Mouse (Mus musculus) adrenal gland, adult 18-20 months (tissue): ENCODE measurements around the gene Luc7l3. TPM values are rescaled to one million over a fixed set of nuclear protein-coding genes. Genes with fewer than 3 reads are reported as not detected.

Source experiments
- DNase-seq, 2 experiments: peaks; one replicate each; pipeline ENCODE4 v3.0.0; 2021 to 2022; ENCODE audit warnings: low spot score in 2 of 2
- total RNA-seq, 2 experiments: library from RNA; stranded (reverse); gene quantifications; 1 replicate in 1 of 2; 2 replicates in 1 of 2; pipeline ENCODE4 v1.2.3; 2021

Gene Luc7l3
- total RNA-seq, 2 experiments from 2014 or later = 58.1 to 71.9 TPM

DNA sequence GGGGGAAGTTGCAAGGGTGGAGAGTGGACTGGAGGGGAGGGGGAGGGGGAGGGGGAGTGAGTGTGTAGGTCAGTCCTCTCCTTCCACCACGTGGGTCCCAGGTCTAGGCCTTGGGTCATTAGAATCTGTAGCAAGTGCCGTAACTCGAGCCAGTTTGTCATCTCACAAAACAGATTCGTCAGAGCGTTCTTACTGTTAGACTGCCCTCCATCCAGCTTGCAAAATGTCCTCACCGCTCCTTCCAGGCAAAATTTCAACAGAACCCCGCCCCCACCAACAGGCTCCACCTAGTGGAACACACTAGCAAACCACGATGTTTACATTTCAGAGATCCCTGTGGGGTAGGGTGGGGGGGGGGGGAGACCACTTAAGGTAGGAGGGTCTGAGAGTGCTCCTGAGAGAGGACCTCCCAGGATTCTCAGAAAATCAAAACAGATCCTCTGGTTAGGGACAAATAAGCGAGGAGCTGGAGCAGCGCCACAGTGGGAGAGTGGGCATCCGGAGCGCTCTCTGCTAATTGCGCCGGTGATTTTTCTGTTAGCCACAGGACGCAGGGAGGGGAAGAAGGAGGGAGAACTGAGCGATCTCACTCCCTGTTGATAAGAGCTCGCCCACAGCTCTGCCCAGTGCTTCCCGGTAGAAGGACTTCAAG lies 56.5 kb downstream of the Luc7l3 start:
- DNase-seq = peak; percentile 36 to 42

DNA sequence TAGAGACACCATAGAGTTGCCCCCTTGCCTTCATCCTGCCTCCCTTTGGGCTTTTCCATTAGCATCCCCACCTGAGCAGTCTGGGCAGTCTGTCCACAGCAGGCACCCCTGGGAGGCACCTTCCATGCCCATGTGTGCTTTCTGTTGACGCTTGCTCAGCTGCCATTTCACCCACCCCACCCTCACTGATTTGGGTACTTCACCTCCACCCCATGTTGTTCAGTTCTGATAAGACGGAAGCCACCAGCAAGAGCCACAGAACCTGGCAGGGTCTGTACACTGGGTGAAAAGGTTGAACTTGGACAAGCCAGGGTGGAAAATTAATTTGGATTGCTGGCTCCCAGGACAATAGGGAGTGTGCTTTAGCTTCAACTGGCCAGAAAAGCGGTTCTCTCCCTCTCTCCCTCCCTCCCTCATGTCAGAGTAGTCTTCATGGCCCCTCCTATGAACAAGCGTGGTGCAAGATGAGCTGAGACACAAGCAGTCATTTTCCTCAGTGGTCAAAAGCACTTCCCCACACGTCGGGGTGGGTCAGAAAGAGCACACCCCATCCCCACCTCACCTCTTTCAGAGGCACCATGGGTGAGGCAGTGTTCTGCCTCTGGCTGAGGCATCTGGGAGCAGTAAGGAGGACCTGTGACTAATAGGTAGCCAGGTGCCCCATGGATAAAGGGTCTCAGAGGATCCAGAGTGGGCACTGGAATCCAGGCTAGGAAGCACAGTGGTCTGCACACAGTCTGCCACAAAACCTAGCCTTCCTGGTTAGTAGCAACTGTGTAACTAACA lies 60.0 kb downstream of the Luc7l3 start:
- DNase-seq = no peak

DNA sequence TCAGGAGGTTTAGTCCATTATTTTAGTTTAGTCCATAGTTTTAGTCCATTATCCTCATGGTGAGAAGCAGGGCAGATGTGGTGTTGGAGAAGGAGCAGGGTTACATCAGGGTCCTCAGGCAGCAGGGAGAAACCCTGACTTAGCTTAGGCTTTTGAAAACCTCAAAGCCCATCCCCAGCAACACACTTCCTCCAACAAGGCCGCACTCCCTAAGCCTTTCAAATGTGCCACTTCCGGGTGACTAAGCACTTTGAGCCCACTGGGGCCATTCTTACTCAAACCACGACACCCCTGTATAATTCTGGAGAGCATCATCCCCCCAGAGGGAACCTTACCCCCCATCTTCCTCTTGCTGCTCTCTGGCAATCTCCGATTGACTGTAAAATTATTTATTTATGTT lies 62.0 kb downstream of the Luc7l3 start:
- DNase-seq = no peak

DNA sequence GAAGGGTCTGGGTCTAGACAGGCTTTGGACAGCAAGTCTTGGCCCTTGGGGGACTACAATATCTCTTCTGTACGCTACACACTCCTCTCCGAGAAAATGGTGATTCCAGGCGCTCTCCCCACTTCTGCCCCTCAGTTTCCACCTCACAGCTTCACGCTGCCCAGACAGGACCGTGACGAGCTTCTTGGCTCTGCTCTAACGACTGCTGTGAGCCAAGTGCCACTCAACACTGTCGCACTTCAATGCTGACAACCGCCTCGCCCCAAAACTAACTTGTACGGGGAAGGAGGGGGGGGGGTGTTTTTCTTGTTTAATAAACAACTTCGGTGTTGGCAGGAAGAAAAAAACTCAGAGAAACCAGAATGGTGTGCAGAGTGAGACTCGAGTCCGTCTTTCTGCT lies 63.8 kb downstream of the Luc7l3 start:
- no peak for DNase-seq

DNA sequence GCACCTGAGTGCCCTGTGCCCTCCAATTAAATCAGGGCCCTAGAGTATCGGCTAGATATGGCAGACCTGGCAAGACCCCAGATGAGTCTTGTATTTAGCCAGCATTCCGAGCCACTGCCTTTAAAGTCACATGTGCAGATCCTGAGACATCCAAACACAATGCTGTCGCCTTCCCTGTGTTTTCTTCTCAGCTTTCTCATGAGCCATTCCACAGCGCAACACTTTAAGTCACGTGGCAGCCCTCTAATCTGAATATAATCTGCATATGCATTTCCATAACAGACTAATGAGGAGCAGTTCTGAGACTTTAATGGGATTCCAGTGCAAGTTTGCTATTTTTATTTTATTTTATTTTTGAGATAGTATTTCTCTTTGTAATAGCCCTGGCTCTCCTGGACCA lies 66.1 kb downstream of the Luc7l3 start:
- DNase-seq = no peak

DNA sequence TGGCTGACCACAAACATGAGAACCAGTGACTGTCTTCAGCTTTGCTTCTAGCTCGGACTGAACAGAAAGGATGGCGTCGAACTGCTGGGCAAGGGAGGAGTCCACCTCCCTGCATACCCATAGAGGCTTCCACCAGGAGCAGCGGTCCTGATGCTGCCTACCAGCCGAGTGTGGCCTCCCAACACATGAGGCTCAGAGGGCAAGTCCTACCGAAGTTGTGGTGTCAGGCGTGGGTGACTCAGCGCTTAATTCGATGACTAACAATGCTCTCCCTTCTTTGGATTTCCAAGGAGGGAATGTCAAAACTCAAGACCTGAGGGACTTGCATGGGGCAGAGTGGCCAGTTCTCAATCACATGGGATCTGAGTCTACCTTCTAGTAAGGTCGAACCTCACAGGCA lies 68.1 kb downstream of the Luc7l3 start:
- DNase-seq = no peak

DNA sequence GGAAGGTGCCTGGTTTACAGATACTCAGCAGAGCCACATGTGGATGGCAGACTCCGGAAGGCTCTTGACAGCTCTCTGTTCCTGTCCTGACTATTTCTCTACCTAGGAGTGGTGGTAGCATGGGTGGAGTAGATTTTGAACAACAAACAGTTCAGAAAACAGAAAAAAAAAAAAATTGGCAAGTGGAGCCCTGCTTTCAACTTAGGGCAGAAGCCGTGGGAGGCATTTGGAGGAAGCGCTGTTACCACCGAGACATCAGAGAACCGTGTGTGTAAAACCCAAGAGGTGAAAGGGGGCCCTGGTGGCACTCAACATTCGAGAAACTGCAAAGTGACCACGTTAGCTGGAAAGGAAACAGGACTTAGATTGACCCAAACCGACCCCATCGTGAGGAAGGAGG lies 68.6 kb downstream of the Luc7l3 start:
- DNase-seq = no peak

DNA sequence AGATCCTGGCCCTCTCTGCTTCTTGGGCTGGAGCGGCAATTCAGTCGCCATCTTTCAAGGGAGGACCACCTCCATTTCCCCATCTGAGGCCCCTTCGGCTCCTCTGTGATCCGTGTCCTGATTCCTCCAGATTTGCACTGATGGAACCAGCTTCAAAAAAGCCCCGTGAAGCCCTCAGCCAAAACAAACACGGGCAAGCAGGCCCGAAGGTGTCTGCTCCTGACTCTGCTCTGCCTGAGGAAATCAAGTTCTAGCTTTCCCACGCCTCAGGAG lies 75.1 kb downstream of the Luc7l3 start:
- no peak for DNase-seq

DNA sequence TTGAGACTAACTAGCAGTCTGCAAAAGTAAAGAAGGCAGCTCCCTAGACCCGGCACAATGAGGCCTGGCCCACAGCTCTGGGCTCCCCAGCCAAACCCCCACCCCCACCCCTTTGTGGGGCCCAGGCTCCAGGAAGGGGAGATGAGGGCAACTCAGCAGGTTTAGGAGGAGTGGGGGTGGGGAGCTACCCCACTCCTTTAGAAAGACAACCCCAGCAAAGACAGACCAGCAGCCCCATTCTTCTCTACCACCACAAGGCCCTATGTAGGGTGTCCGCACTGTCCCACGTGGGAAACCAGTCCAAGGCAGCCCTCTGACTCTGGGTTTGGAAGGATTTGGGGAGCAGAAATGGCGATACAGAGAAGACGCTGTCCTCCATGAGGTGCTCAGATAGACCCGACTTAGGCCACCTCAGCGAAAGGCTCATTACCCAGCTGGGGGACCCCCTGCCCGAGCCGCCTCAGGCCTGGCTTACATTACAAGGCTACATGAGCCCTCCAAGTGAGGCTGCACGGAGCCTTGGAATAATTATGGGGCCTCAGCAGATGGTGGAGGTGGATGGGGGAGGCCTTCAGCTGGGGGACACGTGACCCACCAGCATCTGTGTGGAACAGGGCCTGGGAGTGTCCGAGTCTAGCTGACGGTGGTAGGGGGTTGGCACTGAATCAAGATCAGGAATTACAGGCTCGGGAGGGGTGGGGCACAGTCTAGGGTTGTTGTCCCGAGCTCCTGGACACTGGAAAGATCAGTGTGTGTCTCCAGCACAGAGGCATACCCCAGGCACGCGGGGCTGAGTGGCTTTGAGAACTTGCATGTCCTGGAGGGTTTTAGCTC lies 75.6 kb downstream of the Luc7l3 start, which contains the start of gene Wfikkn2:
Gene Wfikkn2, minus strand, starts transcription at position 51 of the 834 bp plus-strand sequence.
- DNase-seq = no peak

DNA sequence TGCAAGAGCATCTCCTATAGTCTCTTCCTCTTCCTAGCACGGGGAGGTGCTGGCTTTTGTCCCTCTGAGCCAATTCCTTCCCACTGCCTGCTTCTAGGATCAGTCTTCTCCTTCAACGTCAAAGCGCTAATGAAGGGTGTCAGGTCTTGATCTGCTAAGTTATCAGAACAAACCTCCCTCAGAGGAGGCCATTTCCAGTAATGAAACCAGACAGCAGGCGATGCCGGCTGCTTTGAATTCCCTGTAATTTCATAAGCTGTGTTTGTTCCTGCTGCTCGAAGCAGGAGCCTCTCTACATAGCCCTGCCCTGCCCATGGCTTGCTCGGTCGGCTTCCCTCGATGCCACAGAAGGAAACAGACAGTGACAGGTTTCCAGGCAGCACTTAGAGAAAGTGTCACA lies 77.4 kb downstream of the Luc7l3 start:
- no peak for DNase-seq

DNA sequence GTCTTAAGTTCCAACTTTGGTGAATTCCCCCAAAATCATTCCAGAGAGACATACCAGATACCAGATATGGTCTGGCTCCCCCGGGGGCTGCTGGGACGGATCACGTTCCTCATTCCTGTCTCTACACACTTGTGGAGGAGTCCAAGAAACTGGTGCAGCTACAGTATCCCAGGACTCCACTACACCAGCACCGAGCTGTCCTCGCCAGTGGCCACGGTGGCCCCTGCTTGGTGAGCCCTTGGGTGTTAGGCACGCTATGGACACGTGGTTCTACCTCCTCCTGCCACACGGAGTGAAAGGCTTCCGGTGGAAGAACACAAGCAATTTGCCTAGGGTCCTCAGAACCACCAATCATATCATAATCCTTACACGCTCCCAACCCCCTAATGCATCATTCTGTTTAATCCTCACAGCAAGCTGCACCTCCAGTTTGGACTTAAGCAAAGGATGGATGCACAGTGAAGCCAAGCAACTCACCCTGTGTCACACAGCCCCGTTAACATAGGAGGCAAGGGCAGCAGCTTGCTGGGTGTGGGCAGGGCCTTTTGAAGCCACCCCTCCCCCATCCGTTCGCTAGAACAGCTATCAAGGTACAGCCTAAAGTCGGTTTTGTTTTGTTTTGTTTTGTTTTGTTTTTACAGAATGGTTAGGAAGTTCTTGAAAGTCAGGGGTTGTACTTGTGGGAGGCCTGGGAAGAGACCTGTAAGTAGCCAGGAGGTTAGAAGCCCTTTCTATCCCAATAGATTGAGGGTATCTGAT lies 78.2 kb downstream of the Luc7l3 start:
- no peak for DNase-seq

DNA sequence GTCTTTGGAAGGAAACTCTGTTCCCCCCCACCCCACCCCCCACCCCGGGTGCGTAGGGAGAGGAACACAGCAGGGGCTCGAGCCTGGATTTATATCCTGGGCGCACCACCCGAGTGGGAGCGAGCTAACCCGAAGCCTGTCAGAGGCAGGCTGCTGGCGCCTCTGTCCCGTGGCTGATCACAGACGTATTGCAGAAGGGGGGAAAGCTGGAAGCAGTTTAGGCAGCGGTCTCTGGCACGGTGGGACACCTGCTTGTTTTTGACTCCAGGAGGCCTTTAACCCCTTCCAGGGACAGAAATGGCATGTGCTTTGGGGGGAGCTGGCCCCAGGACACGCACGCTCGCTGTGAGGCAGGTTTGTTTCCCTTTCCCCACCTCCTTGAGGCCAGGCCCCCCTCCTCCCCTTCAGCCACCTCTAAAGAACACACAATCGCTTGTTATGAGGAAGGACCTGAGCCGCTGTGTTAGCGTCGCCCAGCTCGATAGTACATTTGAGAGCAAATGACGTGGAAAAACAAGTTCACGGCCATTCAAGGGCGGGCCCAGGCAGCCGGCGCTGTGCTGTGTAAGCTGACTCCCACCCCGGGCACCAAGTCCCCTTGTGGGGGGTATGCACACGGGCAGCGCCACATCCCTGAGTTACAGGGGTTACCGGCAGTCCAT lies 78.9 kb downstream of the Luc7l3 start:
- DNase-seq = no peak

DNA sequence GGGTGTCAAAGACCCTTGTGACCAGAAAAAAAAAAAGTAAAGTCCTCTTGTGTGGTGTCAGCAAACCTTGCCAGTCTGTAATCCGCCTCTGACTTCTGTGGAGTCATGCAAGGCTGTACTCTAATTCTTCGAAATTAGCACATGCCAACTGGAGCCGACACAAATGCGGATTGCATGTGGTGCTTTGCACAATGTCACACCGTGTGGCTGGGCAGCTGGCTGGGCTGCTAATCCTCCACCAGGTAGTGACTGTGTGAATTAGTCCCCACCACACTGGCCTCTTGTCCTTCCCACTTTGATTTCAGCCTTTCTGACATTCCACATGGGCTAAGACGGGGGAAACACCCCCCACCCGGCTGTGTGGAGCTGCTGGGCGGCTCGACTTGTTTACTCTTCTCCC lies 82.1 kb downstream of the Luc7l3 start:
- no peak for DNase-seq

DNA sequence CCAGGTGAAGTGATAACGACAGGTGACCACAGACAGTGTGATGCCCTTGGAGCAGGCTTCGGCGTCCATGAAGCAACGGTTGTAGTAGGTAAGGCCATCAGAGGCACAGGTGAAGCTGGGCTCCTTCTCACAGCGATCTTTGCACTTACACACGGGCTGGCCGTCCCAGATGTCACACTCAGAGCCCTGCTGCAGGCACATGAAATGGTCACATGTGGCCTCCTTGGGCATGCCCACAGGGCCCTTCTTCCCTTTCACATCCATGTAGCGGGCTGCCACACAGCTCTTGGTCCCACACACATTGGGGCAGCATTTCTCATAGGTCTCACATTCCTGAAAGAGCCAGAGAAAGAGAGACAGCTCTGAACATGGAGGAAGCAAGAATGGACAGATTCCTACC lies 83.0 kb downstream of the Luc7l3 start:
- DNase-seq = no peak

Other genes with a start within 250 kb of the Luc7l3 start
- gene Tob1, start 110.5 kb downstream of the Luc7l3 start, total RNA-seq = 100 to 1,000 TPM; 170 to 250 TPM
- 1 to 10 TPM in 1 of 2 experiments, under 1 TPM in 1; 0.53 to 2.2 TPM for gene Wfikkn2, start 76.0 kb downstream of the Luc7l3 start, total RNA-seq
- gene Gm21885, start 40.1 kb downstream of the Luc7l3 start, total RNA-seq = not detected
- gene Ankrd40, start 6.0 kb upstream of the Luc7l3 start, total RNA-seq = 100 to 1,000 TPM; 149 to 159 TPM
- 1 to 10 TPM; 3.7 to 6.5 TPM for gene Abcc3, start 71.0 kb upstream of the Luc7l3 start, total RNA-seq
- under 1 TPM; 0.32 to 0.70 TPM for gene Cacna1g, start 152.2 kb upstream of the Luc7l3 start, total RNA-seq
- not detected for gene Spata20, start 164.2 kb upstream of the Luc7l3 start, total RNA-seq
- 10 to 100 TPM; 33.3 to 48.4 TPM for gene Epn3, start 178.0 kb upstream of the Luc7l3 start, total RNA-seq
- 10 to 100 TPM in 1 of 2 experiments, 1 to 10 TPM in 1; 7.4 to 12.4 TPM for gene Mycbpap, start 199.8 kb upstream of the Luc7l3 start, total RNA-seq
- 10 to 100 TPM; 12.2 to 16.7 TPM for gene Rsad1, start 227.3 kb upstream of the Luc7l3 start, total RNA-seq
- not detected for gene Chad, start 243.1 kb upstream of the Luc7l3 start, total RNA-seq